Mouse (Mus musculus) urinary bladder, postnatal 0 days (tissue): ENCODE data around the gene Tsc22d4. TPM values are rescaled to one million over a fixed set of nuclear protein-coding genes. Genes with fewer than 3 reads are reported as not detected.

ENCODE experiments used
- polyA plus RNA-seq: library from polyadenylated mRNA; unstranded; fragments of >200 nt; fragmentation: Nextera tagmentation; extraction: Ambion mirVana; gene quantifications from 2 replicates; pipeline ENCODE4 v1.2.1, GENCODE M21; 2015

The Tsc22d4 gene
- 222 and 228 TPM in 2 replicates for polyA plus RNA-seq

DNA sequence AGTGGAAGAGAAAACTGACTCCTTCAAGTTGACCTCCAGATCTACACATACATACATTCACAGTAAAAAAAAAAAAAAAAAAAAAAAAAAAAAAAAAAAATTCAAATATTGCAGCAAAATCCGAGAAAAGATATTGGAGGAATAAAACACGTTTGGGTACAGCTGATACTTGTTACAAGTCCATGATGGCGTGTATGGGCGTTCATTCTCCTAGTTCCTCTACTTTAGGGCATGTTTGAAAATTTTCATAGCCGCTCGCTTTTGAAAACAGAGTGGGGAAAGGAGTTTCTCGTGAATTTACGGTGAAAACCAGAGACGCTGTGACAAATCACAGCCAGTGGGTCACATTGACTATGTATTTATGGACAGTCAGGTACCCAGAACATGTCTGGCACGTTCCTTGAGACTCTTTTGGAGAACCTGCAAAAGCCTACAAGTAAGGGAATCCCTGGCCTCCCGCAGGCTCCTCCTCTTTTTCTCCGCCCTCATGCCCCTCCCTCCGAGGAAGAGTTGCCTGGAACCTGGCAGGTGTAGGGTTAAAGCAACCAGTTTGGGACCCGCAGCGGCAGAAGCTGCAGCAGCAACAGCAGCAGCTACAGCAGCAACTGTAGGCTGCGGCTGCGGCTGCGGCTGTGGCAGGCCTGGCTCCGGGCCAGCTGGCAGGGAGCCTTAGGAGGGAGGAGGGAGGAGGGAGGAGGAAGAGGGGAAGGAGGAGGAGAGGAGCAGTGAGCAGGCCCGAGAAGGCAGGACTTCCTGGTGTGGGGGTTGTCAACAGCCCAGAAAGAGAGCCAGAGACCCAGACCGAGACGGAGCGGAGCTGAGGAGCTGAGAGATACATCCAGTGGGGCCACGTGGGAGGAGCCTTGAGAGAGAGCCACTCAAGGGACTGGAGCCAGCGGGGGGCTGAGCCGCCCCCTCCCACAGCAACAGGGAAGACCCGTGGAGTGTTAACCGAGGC lies at the start of gene Tsc22d4:
Gene Tsc22d4 (plus strand): TSS at position 517 of the 958 bp plus-strand sequence.

DNA sequence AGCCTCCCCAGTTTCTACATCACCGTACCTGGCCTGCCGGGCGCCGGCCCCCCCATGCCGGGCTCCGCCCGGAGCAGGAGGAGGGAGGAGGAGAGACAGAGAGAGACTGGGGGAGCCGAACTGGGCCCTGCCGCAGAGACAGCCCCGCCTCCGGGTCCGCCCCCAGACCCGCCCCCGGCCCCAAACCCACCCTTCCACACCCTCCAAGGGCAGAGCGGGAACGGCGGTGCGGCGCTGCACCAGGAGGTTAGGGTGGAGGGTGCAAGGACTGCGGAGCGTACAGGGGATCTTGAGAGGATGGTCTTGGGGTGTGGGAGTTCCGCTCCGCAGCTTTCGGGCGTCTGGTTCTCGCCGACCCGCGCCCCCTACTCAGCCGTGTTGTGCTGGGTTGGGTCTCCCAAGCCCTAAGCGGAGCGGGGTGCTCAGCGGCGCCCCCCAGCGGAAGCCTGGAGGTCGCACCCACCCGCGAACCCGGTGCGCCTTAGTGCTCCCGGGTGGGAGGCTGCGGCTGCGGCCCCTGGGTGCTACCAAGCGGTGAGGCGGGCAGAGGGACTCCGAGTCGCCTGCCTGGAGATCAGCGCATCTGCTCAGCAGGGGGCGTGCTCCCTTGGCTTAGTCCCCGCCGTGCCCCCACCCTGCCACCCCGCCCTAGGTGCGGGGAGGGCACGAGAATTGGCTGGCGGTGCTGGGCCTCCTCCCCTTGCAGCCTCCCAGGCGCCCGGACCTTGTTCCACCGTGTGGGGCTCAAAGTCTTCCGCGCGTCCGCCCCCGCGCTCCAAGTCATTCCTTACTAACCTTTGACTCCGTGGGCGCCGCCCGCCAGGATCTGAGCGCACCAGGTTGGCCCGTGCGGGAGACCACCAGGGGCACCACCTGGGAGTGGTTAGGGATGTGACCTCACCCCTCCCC lies 4.3 kb upstream of the Tsc22d4 start, which contains the start of gene Nyap1:
Gene Nyap1 (minus strand): TSS at position 585 of the 909 bp plus-strand sequence.

DNA sequence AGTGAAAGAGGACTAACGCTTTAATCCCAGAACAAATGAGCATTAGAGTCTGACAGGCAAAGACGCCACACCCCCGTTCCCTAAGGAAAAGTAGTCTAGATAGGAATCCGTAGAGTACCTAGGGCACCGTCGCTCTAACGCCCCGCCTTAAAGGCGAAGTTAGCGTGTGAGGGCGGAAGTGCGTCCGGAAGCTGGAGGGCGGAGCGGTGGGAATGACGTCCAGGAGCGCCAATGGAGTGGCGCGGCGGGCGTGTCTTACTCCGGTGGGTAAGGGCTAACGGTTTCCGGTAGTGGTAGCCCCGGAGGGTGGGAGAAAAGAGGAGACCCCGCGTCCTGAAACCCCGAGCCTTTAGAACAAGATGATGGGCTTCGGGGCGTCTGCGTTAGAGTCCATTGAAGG lies 33.1 kb downstream of the Tsc22d4 start, which contains the start of gene Ppp1r35:
Gene Ppp1r35 (plus strand): TSS at position 215 of the 400 bp plus-strand sequence.

DNA sequence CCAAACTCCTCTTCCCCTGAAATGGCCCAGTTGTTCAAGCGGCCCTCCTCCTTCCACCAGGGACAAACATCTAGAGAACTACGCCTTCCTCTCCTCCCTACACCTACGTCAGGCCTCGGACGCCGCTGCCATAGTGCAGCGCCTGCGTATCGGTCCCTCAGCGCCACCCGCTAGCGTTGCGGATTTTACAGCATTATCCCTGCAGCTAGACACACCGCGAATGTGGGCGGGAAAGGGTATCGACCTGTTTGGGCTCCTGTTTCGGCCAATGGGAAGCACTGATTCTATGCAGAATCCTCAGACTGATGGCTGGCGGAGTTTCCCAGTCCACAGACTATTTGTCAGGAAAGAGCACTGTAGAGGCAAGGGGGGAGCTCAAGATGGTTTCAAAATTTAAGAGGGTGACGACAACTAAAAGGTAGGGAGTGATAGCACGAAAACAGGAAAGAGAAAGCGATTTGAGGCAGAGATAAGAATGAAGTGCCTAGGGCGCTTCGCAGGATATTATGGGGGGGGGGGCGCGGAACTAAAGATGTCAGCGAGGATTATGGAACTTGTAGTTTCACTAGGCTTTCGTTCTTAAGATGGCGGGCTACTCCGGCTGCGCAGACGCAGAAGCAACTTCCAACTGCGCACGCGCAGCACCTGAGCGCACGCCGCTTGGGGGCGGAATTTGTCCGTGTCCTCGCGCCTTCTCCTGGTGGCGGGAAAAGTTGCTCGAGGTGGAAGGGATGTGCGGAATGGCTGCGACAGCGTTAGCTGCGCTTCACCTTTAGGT lies 41.8 kb downstream of the Tsc22d4 start, which contains the start of the genes Mepce and Zcwpw1:
Gene Mepce (minus strand): TSS at position 505 of the 778 bp plus-strand sequence.
Gene Zcwpw1 (plus strand): TSS at position 648 of the 778 bp plus-strand sequence.

Other genes with a start within 250 kb of the Tsc22d4 start
- gene Pop7, start 243.2 kb upstream of the Tsc22d4 start, polyA plus RNA-seq, result 36.8 and 39.2 TPM in 2 replicates
- gene Gigyf1, start 227.2 kb upstream of the Tsc22d4 start, polyA plus RNA-seq, result 5.4 and 7.0 TPM in 2 replicates
- gene Epo, start 212.5 kb upstream of the Tsc22d4 start, polyA plus RNA-seq, result not detected in 2 replicates
- 303 and 312 TPM in 2 replicates for gene Gnb2, start 212.2 kb upstream of the Tsc22d4 start, polyA plus RNA-seq
- 0.14 TPM in 1 of 2 replicates, not detected in the other for gene Actl6b, start 192.2 kb upstream of the Tsc22d4 start, polyA plus RNA-seq
- gene Tfr2, start 175.9 kb upstream of the Tsc22d4 start, polyA plus RNA-seq, result 0.59 and 0.67 TPM in 2 replicates
- 23.9 and 25.0 TPM in 2 replicates for gene Mospd3, start 144.7 kb upstream of the Tsc22d4 start, polyA plus RNA-seq
- gene Pcolce, start 131.9 kb upstream of the Tsc22d4 start, polyA plus RNA-seq, result 197 and 226 TPM in 2 replicates
- 0.28 and 0.29 TPM in 2 replicates for gene Fbxo24, start 116.7 kb upstream of the Tsc22d4 start, polyA plus RNA-seq
- gene Lrch4, start 116.6 kb upstream of the Tsc22d4 start, polyA plus RNA-seq, result 22.2 and 25.0 TPM in 2 replicates
- 4.4 and 6.3 TPM in 2 replicates for gene Gm20605, start 116.6 kb upstream of the Tsc22d4 start, polyA plus RNA-seq
- gene Sap25, start 104.4 kb upstream of the Tsc22d4 start, polyA plus RNA-seq, result 2.6 and 3.3 TPM in 2 replicates
- 0.06 and 0.18 TPM in 2 replicates for gene Irs3, start 100.0 kb upstream of the Tsc22d4 start, polyA plus RNA-seq
- gene Agfg2, start 61.0 kb upstream of the Tsc22d4 start, polyA plus RNA-seq, result 17.8 and 25.5 TPM in 2 replicates
- 0.81 and 0.98 TPM in 2 replicates for gene Nyap1, start 4.1 kb upstream of the Tsc22d4 start, polyA plus RNA-seq
- 12.5 and 12.7 TPM in 2 replicates for gene Ppp1r35, start 33.1 kb downstream of the Tsc22d4 start, polyA plus RNA-seq
- 5.8 and 6.8 TPM in 2 replicates for gene Mepce, start 41.9 kb downstream of the Tsc22d4 start, polyA plus RNA-seq
- gene Zcwpw1, start 42.1 kb downstream of the Tsc22d4 start, polyA plus RNA-seq, result 4.1 and 4.9 TPM in 2 replicates
- gene Pilra, start 90.6 kb downstream of the Tsc22d4 start, polyA plus RNA-seq, result 84.3 and 85.3 TPM in 2 replicates
- gene Pilrb1, start 112.4 kb downstream of the Tsc22d4 start, polyA plus RNA-seq, result 0.79 and 4.1 TPM in 2 replicates
- gene Pilrb2, start 126.1 kb downstream of the Tsc22d4 start, polyA plus RNA-seq, result 0.71 and 3.5 TPM in 2 replicates
- 0.24 and 0.42 TPM in 2 replicates for gene Cyp3a13, start 175.9 kb downstream of the Tsc22d4 start, polyA plus RNA-seq
- gene Gjc3, start 217.4 kb downstream of the Tsc22d4 start, polyA plus RNA-seq, result 0.33 and 0.45 TPM in 2 replicates
- 0.28 and 0.48 TPM in 2 replicates for gene Azgp1, start 235.8 kb downstream of the Tsc22d4 start, polyA plus RNA-seq